Mouse (Mus musculus) embryonic facial prominence, embryonic 11.5 days (tissue): ENCODE results near the gene Fdxr. TPM values are rescaled to one million over a fixed set of nuclear protein-coding genes. Genes with fewer than 3 reads are reported as not detected.

ENCODE experiments used
- ATAC-seq: fragments of 200-750 bp; cut with Nextera tagmentation; replicated peaks from 2 replicates; pipeline ENCODE4 v1.8.0; 2017; ENCODE audit warnings: low read depth; ENCODE audit not compliant: insufficient number of reproducible peaks, low FRiP score, low TSS enrichment
- DNase-seq: peaks from one replicate; pipeline ENCODE4 v3.0.0-alpha.2; 2015; ENCODE audit warnings: low spot score
- H3K27ac ChIP-seq: fragments of 300-500 bp; sonication (generic); replicated peaks from 2 replicates; pipeline ENCODE4 v1.5.1; 2014; ENCODE audit warnings: mild to moderate bottlenecking, low read depth, low read length, control low read depth
- H3K27me3 ChIP-seq: fragments of 300-500 bp; sonication (generic); 2 replicates; pipeline ENCODE4 v1.6.1; 2014; ENCODE audit warnings: mild to moderate bottlenecking, low read length, moderate library complexity, mixed read lengths; ENCODE audit not compliant: control insufficient read depth, insufficient read depth
- H3K36me3 ChIP-seq: fragments of 300-500 bp; sonication (generic); replicated peaks from 2 replicates; pipeline ENCODE4 v1.6.1; 2014; ENCODE audit warnings: low read depth, mild to moderate bottlenecking, low read length, moderate library complexity, mixed read lengths; ENCODE audit not compliant: control insufficient read depth, insufficient read depth
- H3K4me1 ChIP-seq: fragments of 300-500 bp; sonication (generic); 2 replicates; pipeline ENCODE4 v1.6.1; 2014; ENCODE audit warnings: low read length, mixed read lengths; ENCODE audit not compliant: control insufficient read depth, insufficient read depth
- H3K4me2 ChIP-seq: fragments of 300-500 bp; sonication (generic); 2 replicates; pipeline ENCODE4 v1.6.1; 2014; ENCODE audit warnings: low read depth, mild to moderate bottlenecking, control low read depth, low read length, moderate library complexity
- H3K4me3 ChIP-seq: fragments of 300-500 bp; sonication (generic); 2 replicates; pipeline ENCODE4 v1.5.1; 2014; ENCODE audit warnings: low read depth, low read length, control low read depth
- H3K9ac ChIP-seq: fragments of 300-500 bp; sonication (generic); replicated peaks from 2 replicates; pipeline ENCODE4 v1.6.1; 2014; ENCODE audit warnings: mild to moderate bottlenecking, control low read depth, low read length
- H3K9me3 ChIP-seq: fragments of 300-500 bp; sonication (generic); replicated peaks from 2 replicates; pipeline ENCODE4 v1.6.1; 2016; ENCODE audit warnings: mild to moderate bottlenecking, low read length, inconsistent platforms, mixed read lengths; ENCODE audit not compliant: control insufficient read depth
- whole genome bisulfite sequencing: fragments of 180-500 bp; shearing (Covaris S2); extraction: QIAGEN DNeasy Blood & Tissue Kit; methylation state at CpG from one replicate; pipeline ENCODE4 v1.1.7; 2014; 5-methylcytosine and 5-hydroxymethylcytosine counted together
- polyA plus RNA-seq: library from polyadenylated mRNA; unstranded; fragments of >200 nt; fragmentation: Nextera tagmentation; extraction: Ambion mirVana; gene quantifications from 2 replicates; pipeline ENCODE4 v1.2.1, GENCODE M21; 2014

Gene Fdxr
- polyA plus RNA-seq, 1 experiment from 2014 or later = 12.4 TPM

DNA sequence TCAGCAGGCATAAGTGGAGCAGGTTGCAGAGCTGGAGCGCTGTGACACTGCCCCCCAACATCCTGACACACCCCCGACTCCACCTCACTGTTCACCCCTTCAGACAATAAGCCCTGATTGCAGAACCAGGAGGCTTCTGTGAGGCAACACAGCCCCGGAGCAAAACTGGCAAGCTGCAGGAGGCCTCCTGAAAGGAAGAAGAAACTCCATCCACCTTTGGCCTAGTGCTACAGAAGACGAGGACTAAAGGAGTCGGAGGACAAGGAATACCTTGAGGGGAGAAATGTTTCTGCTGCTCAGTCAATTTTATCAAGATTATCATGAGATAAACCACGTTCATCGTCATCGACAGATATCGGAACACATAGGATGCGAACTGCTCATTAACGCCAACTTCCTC, 19.1 kb upstream of the Fdxr start:
- Histone ChIP-seq H3K27ac (no peak overlapping the region), H3K4me1 (no peaks in the 10 kb centered on the region), H3K9me3 (no peaks in the 10 kb centered on the region), H3K4me3 (no peak overlapping the region), H3K27me3 (peaks cover 13% of the 10 kb centered on the region; the same call in 1 of the 2 replicates), H3K36me3 (no peaks in the 10 kb centered on the region), H3K4me2 (no peak overlapping the region), H3K9ac (no peak overlapping the region)
- ATAC-seq (no peak), DNase-seq (no peak)
- 88% methylated on average over 11 of the region's 11 CpGs for WGBS

GRCm38 (mm10) chr11:115292631-115293375, 16.0 kb upstream of the Fdxr start:
- H3K9me3 ChIP-seq = no peaks in the 10 kb centered on the region
- WGBS = 51% methylated on average over 14 of the region's 14 CpGs

GRCm38 (mm10) chr11:115291503-115291902, 14.7 kb upstream of the Fdxr start:
- DNase-seq (no peak), ATAC-seq (no peak)
- no peak overlapping the region for H3K4me3 ChIP-seq
- no peak overlapping the region for H3K4me2 ChIP-seq
- WGBS = 67% methylated on average over 10 of the region's 10 CpGs
- H3K27ac ChIP-seq = no peak overlapping the region
- no peaks in the 10 kb centered on the region for H3K9me3 ChIP-seq
- H3K9ac ChIP-seq = no peak overlapping the region
- H3K36me3 ChIP-seq = no peaks in the 10 kb centered on the region
- H3K27me3 ChIP-seq = no peaks in the 10 kb centered on the region
- no peaks in the 10 kb centered on the region for H3K4me1 ChIP-seq

More at GRCm38 (mm10) chr11:115292631-115293375, 16.0 kb upstream of the Fdxr start:
- no peak for DNase-seq
- H3K4me3 ChIP-seq = no peak overlapping the region
- no peak overlapping the region for H3K4me2 ChIP-seq
- no peak overlapping the region for H3K27ac ChIP-seq
- no peak overlapping the region for H3K9ac ChIP-seq
- H3K27me3 ChIP-seq = 0 out of 2 replicates have a peak, but pooled peaks cover 8% of the 10 kb centered on the region
- no peaks in the 10 kb centered on the region for H3K36me3 ChIP-seq
- no peak for ATAC-seq
- no peaks in the 10 kb centered on the region for H3K4me1 ChIP-seq

DNA sequence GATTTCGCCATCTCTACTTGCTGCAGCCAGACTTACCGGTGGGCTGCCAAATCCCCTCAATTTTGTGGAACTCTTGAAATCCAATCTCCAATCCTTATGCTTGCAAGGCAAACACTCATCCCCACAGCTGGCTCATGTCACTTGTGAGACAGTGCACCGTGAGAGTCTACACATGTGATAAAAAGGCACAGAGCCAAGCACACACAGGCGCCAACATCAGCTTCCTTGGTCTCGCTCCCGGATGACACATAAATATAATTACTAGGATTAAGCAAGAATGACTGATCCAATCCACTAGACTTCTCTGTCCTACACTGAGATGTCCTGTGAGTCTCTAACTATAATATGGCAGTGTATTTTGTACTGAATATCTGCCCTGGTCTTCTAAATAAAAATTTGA, 14.1 kb upstream of the Fdxr start:
- ATAC-seq = no peak
- WGBS = 88% methylated on average over 6 of the region's 6 CpGs

GRCm38 (mm10) chr11:115290314-115290713, 13.5 kb upstream of the Fdxr start:
- no peak overlapping the region for H3K4me2 ChIP-seq
- DNase-seq (no peak), ATAC-seq (no peak)
- no peaks in the 10 kb centered on the region for H3K4me1 ChIP-seq
- no peak overlapping the region for H3K9ac ChIP-seq
- H3K27me3 ChIP-seq = no peaks in the 10 kb centered on the region
- no peaks in the 10 kb centered on the region for H3K36me3 ChIP-seq
- WGBS = 85% methylated on average over 1 of the region's 1 CpGs
- H3K9me3 ChIP-seq = no peaks in the 10 kb centered on the region
- no peak overlapping the region for H3K4me3 ChIP-seq
- H3K27ac ChIP-seq = no peak overlapping the region

More for the DNA sequence above, 14.1 kb upstream of the Fdxr start:
- Histone ChIP-seq H3K9me3 (no peaks in the 10 kb centered on the region), H3K9ac (no peak overlapping the region), H3K4me3 (no peak overlapping the region), H3K27ac (no peak overlapping the region), H3K4me2 (no peak overlapping the region), H3K4me1 (no peaks in the 10 kb centered on the region), H3K36me3 (no peaks in the 10 kb centered on the region), H3K27me3 (no peaks in the 10 kb centered on the region)
- no peak for DNase-seq

DNA sequence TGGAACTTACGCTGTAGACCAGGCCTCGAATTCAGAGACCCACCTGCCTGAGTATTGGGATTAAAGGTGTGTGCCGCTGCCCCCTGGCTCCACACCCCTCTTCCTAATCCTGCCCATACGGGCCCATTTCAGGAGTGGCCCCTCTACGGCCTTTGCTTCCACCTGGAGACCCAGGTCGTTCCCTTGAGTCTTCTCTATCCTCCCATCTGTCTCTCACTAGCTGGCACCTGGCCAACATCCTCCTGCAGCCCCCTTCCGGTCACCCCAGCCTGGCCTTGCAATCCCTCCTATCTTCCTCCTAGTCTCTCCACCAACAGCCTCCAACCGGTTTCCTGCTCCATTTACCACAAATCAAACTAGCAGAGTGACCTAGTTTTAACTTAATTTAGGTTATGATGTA, 13.0 kb upstream of the Fdxr start:
- H3K9me3 ChIP-seq = no peaks in the 10 kb centered on the region
- ATAC-seq = no peak
- DNase-seq = no peak
- H3K9ac ChIP-seq = no peak overlapping the region
- H3K4me1 ChIP-seq = no peaks in the 10 kb centered on the region
- H3K36me3 ChIP-seq = no peaks in the 10 kb centered on the region
- no peak overlapping the region for H3K4me3 ChIP-seq
- 84% methylated on average over 8 of the region's 8 CpGs for WGBS
- H3K4me2 ChIP-seq = no peak overlapping the region
- no peaks in the 10 kb centered on the region for H3K27me3 ChIP-seq
- no peak overlapping the region for H3K27ac ChIP-seq

DNA sequence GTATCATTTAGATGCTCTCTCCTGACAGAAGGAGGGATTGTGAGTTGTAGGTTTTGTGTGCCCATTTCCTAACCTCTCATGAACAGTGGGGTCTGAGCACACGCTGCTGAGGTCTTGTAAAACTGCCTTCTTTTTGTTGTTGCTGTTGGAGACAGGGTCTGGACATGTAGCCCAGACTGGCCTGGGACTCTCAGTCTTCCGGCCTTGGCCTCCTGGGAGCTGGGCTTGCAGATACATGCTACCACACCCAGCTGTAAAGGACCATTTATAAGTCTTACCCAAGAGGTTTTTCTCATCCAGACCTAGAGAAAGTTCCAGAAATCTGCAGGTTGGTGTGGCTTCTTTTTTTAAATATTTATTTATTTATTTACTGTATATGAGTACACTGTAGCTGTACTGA, 11.5 kb upstream of the Fdxr start:
- no peak overlapping the region for H3K4me3 ChIP-seq
- no peak overlapping the region for H3K27ac ChIP-seq
- H3K36me3 ChIP-seq = no peaks in the 10 kb centered on the region
- no peak for DNase-seq
- no peak overlapping the region for H3K4me2 ChIP-seq
- H3K9me3 ChIP-seq = no peaks in the 10 kb centered on the region
- H3K4me1 ChIP-seq = no peaks in the 10 kb centered on the region
- no peaks in the 10 kb centered on the region for H3K27me3 ChIP-seq
- H3K9ac ChIP-seq = no peak overlapping the region
- ATAC-seq = no peak
- WGBS = 86% methylated on average over 2 of the region's 2 CpGs

DNA sequence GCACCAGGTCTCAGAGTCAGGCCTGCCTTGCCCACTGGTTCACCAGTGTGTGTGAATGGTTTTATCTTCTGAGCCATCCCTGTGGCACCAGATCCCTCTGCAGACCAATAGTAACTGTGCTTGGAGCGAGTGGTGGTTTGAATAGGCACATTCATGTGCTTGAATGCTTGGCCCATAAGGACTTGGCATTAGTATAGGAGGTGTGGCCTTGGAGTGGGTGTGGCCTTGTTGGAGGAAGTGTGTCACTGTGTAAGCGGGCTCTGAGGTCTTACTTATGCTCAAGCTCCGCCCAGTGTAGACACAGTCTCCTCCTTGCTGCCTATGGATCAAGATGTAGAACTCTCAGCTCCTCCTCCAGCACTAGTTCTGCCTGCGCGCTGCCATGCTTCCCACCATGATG, 10.5 kb upstream of the Fdxr start:
- Histone ChIP-seq H3K36me3 (no peaks in the 10 kb centered on the region), H3K9me3 (no peaks in the 10 kb centered on the region), H3K27ac (no peak overlapping the region), H3K27me3 (no peaks in the 10 kb centered on the region), H3K4me3 (no peak overlapping the region), H3K4me2 (no peak overlapping the region), H3K9ac (no peak overlapping the region), H3K4me1 (no peaks in the 10 kb centered on the region)
- DNase-seq (no peak), ATAC-seq (no peak)
- 78% methylated on average over 5 of the region's 5 CpGs for WGBS
